ENCODE assay signal across 9 mouse cellular contexts in genomic region chr17:87948965-87949584, GRCm38 (mm10). TPM values are rescaled to one million over a fixed set of nuclear protein-coding genes. Genes with fewer than 3 reads are reported as not detected.
DNase-seq lines count a peak whose midpoint lies in the region; ATAC-seq lines count a peak whose summit lies in the region.
"Had no signal": no experiment of that assay in that cellular context is flagged by ENCODE, and none has a peak within 500 bp of the region (broad histone marks: within the 10 kb centered on the region; RNA-seq: fewer than 3 reads in every experiment).

No protein-coding gene starts in this region.

- 41% methylated on average over 16 of the region's 16 CpGs for WGBS in intestine, embryonic 15.5 days

- peak; percentile 92 to 93 for DNase-seq in cerebellum, postnatal 10 days
- DNase-seq in frontal cortex, postnatal 14 days (ENCODE audit: low spot score in 2 of 2): peak; percentile 61 to 82
- DNase-seq in left cerebral cortex, adult 9 months (ENCODE audit: low spot score in 2 of 2): peak; percentile 22 to 85
- peak; percentile 50 to 67 for DNase-seq in right cerebral cortex, postnatal 36 days (ENCODE audit: low spot score in 2 of 2)
- DNase-seq in yolk sac, embryonic 10.5 days (ENCODE audit: low spot score): peak; percentile 60

- ATAC-seq in activated CD4-positive, CD25-positive, alpha-beta regulatory T cell, adult 4 months: peak; percentile 85
- peak; percentile 75 for ATAC-seq in intestine, embryonic 15.5 days
- peak; percentile 99 for ATAC-seq in megakaryocyte-erythroid progenitor cell, adult 5-6 weeks (replicated peaks; ENCODE audit: low FRiP score, low TSS enrichment, poor library complexity, severe bottlenecking)

- H3K27ac ChIP-seq in intestine, embryonic 15.5 days: no peak overlapping the region

- H3K4me1 ChIP-seq in intestine, embryonic 15.5 days (replicated peaks): no peaks in the 10 kb centered on the region

- no peak overlapping the region for H3K9ac ChIP-seq in intestine, embryonic 15.5 days

- no peaks in the 10 kb centered on the region for H3K27me3 ChIP-seq in intestine, embryonic 15.5 days (replicated peaks)

- no peaks in the 10 kb centered on the region for H3K36me3 ChIP-seq in intestine, embryonic 15.5 days

- H3K4me3 ChIP-seq in intestine, embryonic 15.5 days (replicated peaks): no peak overlapping the region

- no peaks in the 10 kb centered on the region for H3K9me3 ChIP-seq in intestine, embryonic 15.5 days

- H3K4me2 ChIP-seq in intestine, embryonic 15.5 days (replicated peaks): no peak overlapping the region

RNA-seq across cellular contexts. Expression of gene Msh6, which starts 25.8 kb away (rescaled TPM):
- 10 to 100 TPM; 14.2 to 14.9 TPM for polyA plus RNA-seq in activated CD4-positive, CD25-positive, alpha-beta regulatory T cell, adult 4 months (2017; shearing (Covaris generic))
- 42.9 and 45.2 TPM in 2 replicates for polyA plus RNA-seq in intestine, embryonic 15.5 days (2015; fragmentation: Nextera tagmentation; extraction: Ambion mirVana)
- 75.4 and 77.6 TPM in 2 replicates for total RNA-seq in megakaryocyte-erythroid progenitor cell, adult 5-6 weeks (2014; fragmentation: Nextera tagmentation)
- 138 and 149 TPM in 2 replicates for total RNA-seq in megakaryocyte-erythroid progenitor cell, adult 5-6 weeks (2017)

RNA-seq across cellular contexts. Expression of gene Rpl36-ps4, which starts 28.3 kb away (rescaled TPM):
- not detected for polyA plus RNA-seq in activated CD4-positive, CD25-positive, alpha-beta regulatory T cell, adult 4 months (2017; shearing (Covaris generic))
- polyA plus RNA-seq in intestine, embryonic 15.5 days (2015; fragmentation: Nextera tagmentation; extraction: Ambion mirVana): not detected in 2 replicates
- total RNA-seq in megakaryocyte-erythroid progenitor cell, adult 5-6 weeks (2014; fragmentation: Nextera tagmentation): not detected in 2 replicates
- not detected in 2 replicates for total RNA-seq in megakaryocyte-erythroid progenitor cell, adult 5-6 weeks (2017)
- polyA plus RNA-seq: stomach, embryonic 16.5 days had no signal
